Mouse (Mus musculus) cerebellum, adult 11 months (tissue): ENCODE data around the gene Cnnm1.

Experiments used
- DNase-seq: peaks from one replicate; pipeline ENCODE4 v3.0.0; 2022

Cnnm1 gene

GRCm38 (mm10) chr19:43440112-43440737, at the start of gene Cnnm1:
Gene Cnnm1 (plus strand): TSS chr19:43440436.
- peak; percentile 82 for DNase-seq

DNA sequence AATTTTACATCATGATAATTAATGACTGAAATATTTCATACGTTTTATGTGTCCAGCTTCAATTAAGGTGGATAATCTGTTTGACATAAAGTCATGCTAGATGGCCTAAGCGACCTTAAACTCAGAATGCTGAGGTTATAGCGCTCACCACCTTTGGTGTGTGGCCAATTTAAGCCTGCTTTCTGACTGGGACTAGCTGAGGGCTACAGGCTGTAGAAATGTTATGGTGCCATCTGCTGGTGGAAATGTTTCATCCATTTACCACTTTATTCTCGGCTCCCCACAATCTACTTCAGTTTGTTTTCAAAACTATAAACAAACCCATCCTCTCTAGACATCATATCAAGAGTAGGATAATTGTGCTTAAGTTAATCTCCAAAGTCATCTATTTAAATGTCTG, 43.9 kb upstream of the Cnnm1 start:
- DNase-seq = peak; percentile 26

GRCm38 (mm10) chr19:43407181-43407580, 33.1 kb upstream of the Cnnm1 start:
- no peak for DNase-seq

GRCm38 (mm10) chr19:43415565-43415964, 24.7 kb upstream of the Cnnm1 start:
- no peak for DNase-seq

DNA sequence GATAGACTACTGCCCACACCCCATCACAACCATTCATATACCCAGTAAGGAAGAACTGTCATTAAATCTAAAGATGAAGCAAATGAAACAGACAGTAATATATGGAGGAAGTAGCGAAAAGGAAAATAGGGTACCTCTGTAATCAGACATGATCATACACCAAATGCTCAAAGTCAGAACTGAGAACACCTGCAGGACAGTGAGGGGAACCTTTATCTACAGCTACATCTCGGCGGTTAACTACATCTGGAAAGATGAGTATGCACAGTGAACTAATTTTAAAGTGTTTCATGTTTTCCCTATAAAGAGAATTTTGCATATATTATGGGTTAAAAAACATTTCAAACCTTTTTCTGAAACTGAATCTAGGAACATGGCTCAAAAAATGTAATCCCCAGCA, 19.7 kb upstream of the Cnnm1 start:
- no peak for DNase-seq

GRCm38 (mm10) chr19:43424082-43424481, 16.2 kb upstream of the Cnnm1 start:
- DNase-seq = no peak

GRCm38 (mm10) chr19:43427446-43428224, 12.6 kb upstream of the Cnnm1 start:
- DNase-seq = no peak

DNA sequence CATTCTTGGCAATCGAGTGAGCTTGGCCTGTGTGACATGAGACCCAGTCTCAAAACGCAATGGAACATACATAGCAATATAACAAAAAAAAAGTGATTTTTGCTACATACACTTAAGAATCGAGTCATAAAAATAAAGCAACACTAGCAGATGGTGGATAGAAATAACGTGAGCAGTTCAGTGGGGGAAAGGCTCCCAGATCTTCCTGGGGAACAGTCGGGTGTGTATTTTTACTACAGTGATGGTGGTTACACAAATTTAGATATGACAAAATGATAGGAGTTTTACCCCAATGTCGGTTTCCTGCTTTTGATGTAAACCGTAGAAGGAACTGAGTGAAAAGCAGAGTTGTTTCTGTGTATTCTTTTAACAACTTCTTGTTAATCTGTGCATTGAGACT, 990 bp upstream of the Cnnm1 start:
- no peak for DNase-seq

DNA sequence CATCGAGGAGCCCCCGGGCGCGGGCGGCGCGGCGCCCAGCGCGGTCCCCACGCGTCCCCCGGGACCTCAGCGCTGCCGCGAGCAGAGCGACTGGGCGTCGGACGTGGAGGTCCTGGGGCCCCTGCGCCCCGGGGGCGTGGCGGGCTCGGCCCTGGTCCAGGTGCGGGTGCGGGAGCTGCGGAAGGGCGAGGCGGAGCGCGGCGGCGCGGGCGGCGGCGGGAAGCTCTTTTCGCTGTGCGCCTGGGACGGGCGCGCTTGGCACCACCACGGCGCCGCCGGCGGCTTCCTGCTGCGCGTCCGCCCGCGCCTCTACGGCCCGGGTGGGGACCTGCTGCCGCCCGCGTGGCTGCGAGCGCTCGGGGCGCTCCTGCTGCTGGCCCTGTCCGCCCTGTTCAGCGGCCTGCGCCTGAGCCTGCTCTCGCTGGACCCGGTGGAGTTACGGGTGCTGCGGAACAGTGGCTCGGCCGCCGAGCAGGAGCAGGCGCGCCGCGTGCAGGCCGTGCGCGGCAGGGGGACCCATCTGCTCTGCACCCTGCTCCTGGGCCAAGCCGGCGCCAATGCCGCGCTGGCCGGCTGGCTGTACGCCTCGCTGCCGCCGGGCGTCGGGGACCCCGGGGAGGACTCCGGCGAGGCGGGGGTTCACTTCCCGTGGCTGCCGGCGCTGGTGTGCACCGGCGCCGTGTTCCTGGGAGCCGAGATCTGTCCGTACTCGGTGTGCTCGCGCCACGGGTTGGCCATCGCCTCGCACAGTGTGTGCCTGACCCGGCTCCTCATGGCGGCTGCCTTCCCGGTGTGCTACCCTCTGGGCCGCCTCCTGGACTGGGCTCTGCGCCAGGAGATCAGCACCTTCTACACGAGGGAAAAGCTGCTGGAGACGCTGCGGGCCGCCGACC, 778 bp downstream of the Cnnm1 start:
- DNase-seq = peak; percentile 74

DNA sequence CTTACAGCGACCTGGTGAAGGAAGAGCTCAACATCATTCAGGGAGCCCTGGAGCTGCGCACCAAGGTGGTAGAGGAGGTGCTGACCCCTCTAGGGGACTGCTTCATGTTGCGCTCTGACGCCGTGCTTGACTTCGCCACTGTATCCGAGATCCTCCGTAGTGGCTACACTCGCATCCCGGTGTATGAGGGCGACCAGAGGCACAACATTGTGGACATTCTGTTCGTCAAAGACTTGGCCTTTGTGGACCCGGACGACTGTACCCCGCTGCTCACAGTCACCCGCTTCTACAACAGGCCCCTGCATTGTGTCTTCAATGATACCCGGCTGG, 1.4 kb downstream of the Cnnm1 start:
- no peak for DNase-seq

- no peak for DNase-seq
These were observed 2.0 kb downstream of the Cnnm1 start for GRCm38 (mm10) chr19:43442269-43442668.

DNA sequence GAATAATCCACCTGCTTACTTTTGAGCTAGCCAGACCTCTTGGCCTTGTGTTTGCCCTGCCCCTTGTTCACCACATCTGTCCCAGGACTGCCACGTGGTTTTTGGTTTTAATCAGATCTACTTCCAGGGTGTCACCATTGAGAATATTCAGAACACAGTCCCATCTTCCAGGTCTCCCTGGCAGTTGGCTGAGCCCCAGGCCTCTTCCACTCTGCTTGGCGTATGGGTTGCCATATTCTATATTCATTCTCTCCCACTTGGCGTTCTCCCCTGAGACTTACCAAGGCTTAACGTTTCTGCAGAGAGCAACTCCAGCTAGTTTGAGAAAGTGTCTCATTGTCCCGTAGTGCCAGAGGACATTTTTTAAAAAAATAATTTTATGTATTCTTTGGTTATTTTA, 2.7 kb downstream of the Cnnm1 start:
- no peak for DNase-seq

DNA sequence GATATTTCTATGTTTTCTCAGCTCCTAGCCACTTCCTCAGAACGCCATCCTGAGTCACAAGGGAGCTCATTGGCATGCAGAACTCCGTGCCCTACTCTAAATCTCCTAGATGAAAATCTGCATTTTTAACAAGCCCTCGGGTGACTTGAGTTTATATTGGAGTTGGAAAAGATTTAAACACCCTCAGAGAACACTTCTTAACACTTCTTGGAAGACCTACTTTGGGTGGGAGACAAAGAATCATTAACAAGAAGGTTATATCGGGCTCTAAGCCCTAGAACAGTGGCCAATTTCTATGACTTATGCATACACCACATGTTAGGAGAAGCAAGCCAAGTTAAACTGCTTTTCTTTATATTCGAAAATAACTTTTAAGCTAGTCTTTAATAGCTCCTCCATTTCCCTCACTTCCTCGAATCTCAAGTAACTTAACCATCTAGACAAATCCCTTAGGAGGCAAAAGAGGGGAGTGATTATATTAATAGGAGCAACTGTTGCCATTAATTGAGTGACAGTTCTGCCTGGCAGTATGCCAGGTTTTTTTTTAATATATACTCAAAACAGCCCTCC, 4.5 kb downstream of the Cnnm1 start:
- DNase-seq = no peak

DNA sequence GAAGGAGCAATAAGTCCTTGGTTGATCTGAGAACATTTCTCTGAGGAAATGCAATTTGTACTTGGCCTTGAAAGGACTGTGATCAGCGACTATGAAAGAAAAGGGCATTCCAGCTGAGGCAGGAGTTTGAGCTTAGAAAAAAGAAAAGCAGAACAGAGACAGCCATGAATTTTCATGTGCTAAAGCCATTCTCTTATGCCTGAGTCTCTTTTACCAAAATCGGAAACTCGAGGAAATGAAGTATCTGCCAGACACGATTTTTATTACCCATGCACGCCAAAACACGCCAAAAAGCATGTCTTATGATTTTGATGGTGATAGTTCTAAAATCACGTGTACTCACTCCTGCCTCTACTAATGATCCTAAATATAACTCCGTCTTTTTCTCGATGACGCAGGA, 11.3 kb downstream of the Cnnm1 start:
- no peak for DNase-seq

- no peak for DNase-seq
These were observed 11.9 kb downstream of the Cnnm1 start for GRCm38 (mm10) chr19:43452176-43452575.

- DNase-seq = no peak
These were observed 12.8 kb downstream of the Cnnm1 start for GRCm38 (mm10) chr19:43453025-43453424.

GRCm38 (mm10) chr19:43459948-43460347, 19.7 kb downstream of the Cnnm1 start:
- no peak for DNase-seq

DNA sequence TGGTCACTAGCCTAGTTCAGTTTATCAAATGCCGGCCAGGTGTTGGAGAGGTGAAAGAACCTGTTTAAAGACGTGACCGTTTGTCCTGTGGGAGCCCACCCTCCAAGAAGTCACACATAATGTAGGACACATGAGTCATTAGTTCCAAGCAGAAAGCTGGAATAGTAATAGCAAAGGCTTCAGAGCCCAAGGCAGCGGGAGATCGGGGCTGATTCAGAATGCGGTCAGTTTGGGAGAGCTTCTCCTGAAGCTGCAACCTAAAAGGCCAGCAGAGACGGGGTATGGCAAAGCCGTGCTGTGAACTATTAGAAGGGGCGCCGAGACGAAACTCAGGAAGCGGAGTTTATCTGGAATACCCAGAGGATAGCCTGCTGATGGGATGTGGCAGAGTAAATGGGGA, 20.2 kb downstream of the Cnnm1 start:
- no peak for DNase-seq

- no peak for DNase-seq
These were observed 21.9 kb downstream of the Cnnm1 start for GRCm38 (mm10) chr19:43462141-43462540.

DNA sequence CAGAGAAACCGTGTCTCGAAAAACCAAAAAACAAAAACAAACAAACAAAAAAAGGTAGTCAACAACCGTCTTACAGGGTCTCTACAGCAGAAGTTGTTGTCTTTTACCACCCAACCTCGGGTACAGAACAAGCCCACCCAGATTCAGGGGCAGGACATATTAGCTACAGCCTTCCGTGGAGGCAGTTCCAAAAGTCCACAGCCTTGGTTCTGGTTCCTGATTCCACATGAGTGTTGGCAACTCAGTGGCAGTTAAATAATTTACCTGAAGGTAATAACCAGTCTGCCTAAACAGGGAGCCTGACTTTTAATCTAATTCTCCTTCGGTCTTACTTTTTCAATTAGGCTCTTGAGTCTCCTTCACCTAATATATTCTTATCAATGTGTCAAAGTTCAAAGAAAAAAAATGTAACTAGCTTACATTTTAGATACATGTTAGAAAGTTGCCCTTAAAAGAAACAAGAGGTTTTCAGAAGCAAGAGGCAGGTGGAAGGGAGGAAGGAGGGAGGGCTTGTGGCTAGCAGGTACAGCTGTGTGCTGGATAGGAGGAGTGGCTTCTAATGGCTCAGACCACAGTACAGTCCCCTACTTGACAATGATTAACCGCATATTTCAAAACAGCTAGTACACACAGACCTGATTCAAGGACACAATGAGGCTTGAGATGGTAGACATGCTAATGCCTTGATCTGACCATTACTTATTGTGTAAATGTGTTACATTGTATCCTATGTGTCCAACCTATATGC, 23.5 kb downstream of the Cnnm1 start:
- DNase-seq = no peak

- DNase-seq = no peak
These were observed 24.1 kb downstream of the Cnnm1 start for GRCm38 (mm10) chr19:43464294-43464687.

GRCm38 (mm10) chr19:43465076-43465475, 24.8 kb downstream of the Cnnm1 start:
- no peak for DNase-seq
